Mouse (Mus musculus) CH12.LX (cell line): ENCODE data around the gene Fgfr2. TPM values are rescaled to one million over a fixed set of nuclear protein-coding genes. Genes with fewer than 3 reads are reported as not detected.

Experiments used
- DNase-seq: peaks from one replicate; pipeline ENCODE4 v3.0.0-alpha.2; 2013; ENCODE audit errors: extremely low read depth
- H3K27ac ChIP-seq: 2 replicates; pipeline ENCODE4 v1.5.1; 2012; ENCODE audit warnings: low read depth, mild to moderate bottlenecking, control low read depth, moderate library complexity; ENCODE audit not compliant: insufficient read depth
- H3K27me3 ChIP-seq: replicated peaks from 2 replicates; pipeline ENCODE3; 2012; ENCODE audit warnings: inconsistent platforms
- H3K36me3 ChIP-seq, 2 experiments: replicated peaks in 1 of 2; 2 replicates each; pipeline versions ENCODE3 to v1.6.1; 2012; ENCODE audit warnings: inconsistent platforms in 1 of 2, low read length in 1 of 2, mild to moderate bottlenecking in 1 of 2, mixed read lengths in 1 of 2, moderate library complexity in 1 of 2; ENCODE audit not compliant: control insufficient read depth in 1 of 2, insufficient read depth in 1 of 2
- H3K4me1 ChIP-seq, 2 experiments: 2 replicates each; pipeline ENCODE4 v1.6.1; 2012; ENCODE audit warnings: inconsistent platforms in 1 of 2, moderate library complexity in 1 of 2; ENCODE audit not compliant: insufficient read depth in 2 of 2, control insufficient read depth in 1 of 2
- H3K4me2 ChIP-seq: 2 replicates; pipeline ENCODE4 v1.6.1; 2012; ENCODE audit warnings: low read depth, mild to moderate bottlenecking, control low read depth; ENCODE audit not compliant: poor library complexity, insufficient read depth, severe bottlenecking
- H3K4me3 ChIP-seq, 3 experiments: fragments of 150-350 bp in 1 of 3; sonication (generic) in 1 of 3; replicated peaks in 1 of 3; 2 replicates each; pipeline versions ENCODE3 to v1.5.1; 2011 to 2012; ENCODE audit warnings: low read depth in 2 of 3, low read length in 2 of 3, mild to moderate bottlenecking in 2 of 3, moderate library complexity in 2 of 3, control low read depth in 1 of 3, improper control_type of control experiment in 1 of 3, inconsistent platforms in 1 of 3, mixed read lengths in 1 of 3; ENCODE audit not compliant: poor library complexity in 1 of 3
- H3K79me2 ChIP-seq: replicated peaks from 2 replicates; pipeline ENCODE4 v1.6.1; 2012; ENCODE audit warnings: mild to moderate bottlenecking, moderate library complexity; ENCODE audit not compliant: control insufficient read depth, poor library complexity, insufficient read depth, severe bottlenecking; ENCODE audit errors: extremely low read depth
- H3K9ac ChIP-seq: 2 replicates; pipeline ENCODE4 v1.6.1; 2012; ENCODE audit warnings: low read depth, mild to moderate bottlenecking, control low read depth, moderate library complexity; ENCODE audit not compliant: insufficient read depth
- H3K9me3 ChIP-seq: replicated peaks from 2 replicates; pipeline ENCODE3; 2012; ENCODE audit warnings: low read length, inconsistent platforms, mixed read lengths
- BHLHE40 ChIP-seq: IDR thresholded peaks from 2 replicates; pipeline ENCODE4 v1.6.1; 2011; ENCODE audit warnings: mild to moderate bottlenecking, low read depth, low read length, improper control_type of control experiment
- CHD1 ChIP-seq: IDR thresholded peaks from 2 replicates; pipeline ENCODE4 v1.6.1; 2012; ENCODE audit warnings: low read depth, low read length, improper control_type of control experiment, inconsistent platforms
- CHD2 ChIP-seq: IDR thresholded peaks from 2 replicates; pipeline ENCODE4 v1.6.1; 2011; ENCODE audit warnings: low read length, improper control_type of control experiment
- E2F4 ChIP-seq: IDR thresholded peaks from 2 replicates; pipeline ENCODE4 v1.6.1; 2011; ENCODE audit warnings: low read depth, low read length, improper control_type of control experiment; ENCODE audit not compliant: insufficient replicate concordance
- EP300 ChIP-seq: IDR thresholded peaks from 2 replicates; pipeline ENCODE4 v1.6.1; 2011; ENCODE audit warnings: low read length, improper control_type of control experiment
- ETS1 ChIP-seq: conservative IDR thresholded peaks from 2 replicates; pipeline ENCODE4 v1.6.1; 2012; ENCODE audit warnings: low read depth, mild to moderate bottlenecking, inconsistent platforms, low read length, improper control_type of control experiment, moderate library complexity
- GABPA ChIP-seq: IDR thresholded peaks from 2 replicates; pipeline ENCODE4 v1.6.1; 2012; ENCODE audit warnings: low read depth, low read length, improper control_type of control experiment, inconsistent platforms; ENCODE audit not compliant: insufficient replicate concordance
- HCFC1 ChIP-seq: IDR thresholded peaks from 2 replicates; pipeline ENCODE4 v1.6.1; 2012; ENCODE audit warnings: low read depth, mild to moderate bottlenecking, inconsistent platforms, low read length, improper control_type of control experiment
- IRF4 ChIP-seq: IDR thresholded peaks from 2 replicates; pipeline ENCODE4 v1.6.1; 2014; ENCODE audit warnings: low read depth, mild to moderate bottlenecking, inconsistent platforms, low read length, improper control_type of control experiment
- JUN ChIP-seq: IDR thresholded peaks from 2 replicates; pipeline ENCODE4 v1.6.1; 2011; ENCODE audit warnings: low read depth, mild to moderate bottlenecking, low read length, improper control_type of control experiment, moderate library complexity; ENCODE audit not compliant: insufficient read depth
- JUND ChIP-seq: conservative IDR thresholded peaks from 2 replicates; pipeline ENCODE4 v1.6.1; 2011; ENCODE audit warnings: low read depth, low read length, improper control_type of control experiment
- KAT2A ChIP-seq: IDR thresholded peaks from 2 replicates; pipeline ENCODE4 v1.6.1; 2012; ENCODE audit warnings: low read length, improper control_type of control experiment, inconsistent platforms; ENCODE audit not compliant: insufficient replicate concordance
- MAFK ChIP-seq: IDR thresholded peaks from 2 replicates; pipeline ENCODE4 v1.6.1; 2011; ENCODE audit warnings: low read length, improper control_type of control experiment; ENCODE audit not compliant: insufficient replicate concordance
- MAZ ChIP-seq: IDR thresholded peaks from 2 replicates; pipeline ENCODE4 v1.6.1; 2012; ENCODE audit warnings: low read depth, mild to moderate bottlenecking, inconsistent platforms, low read length, improper control_type of control experiment, moderate library complexity
- MEF2A ChIP-seq: IDR thresholded peaks from 2 replicates; pipeline ENCODE4 v1.6.1; 2014; ENCODE audit warnings: low read depth, mild to moderate bottlenecking, inconsistent platforms, low read length, improper control_type of control experiment, borderline replicate concordance
- MYC ChIP-seq: IDR thresholded peaks from 2 replicates; pipeline ENCODE4 v1.6.1; 2011; ENCODE audit warnings: low read depth, mild to moderate bottlenecking, improper control_type of control experiment, low read length
- NRF1 ChIP-seq: IDR thresholded peaks from 2 replicates; pipeline ENCODE4 v1.6.1; 2014; ENCODE audit warnings: low read depth, mild to moderate bottlenecking, inconsistent platforms, low read length, improper control_type of control experiment, moderate library complexity
- RAD21 ChIP-seq: IDR thresholded peaks from 2 replicates; pipeline ENCODE4 v1.6.1; 2011; ENCODE audit warnings: low read depth, mild to moderate bottlenecking, low read length, improper control_type of control experiment, moderate library complexity
- SIN3A ChIP-seq: IDR thresholded peaks from 2 replicates; pipeline ENCODE4 v1.6.1; 2012; ENCODE audit warnings: low read length, improper control_type of control experiment, inconsistent platforms
- TBP ChIP-seq: conservative IDR thresholded peaks from 2 replicates; pipeline ENCODE4 v1.6.1; 2011; ENCODE audit warnings: low read depth, low read length, improper control_type of control experiment
- TCF12 ChIP-seq: IDR thresholded peaks from 2 replicates; pipeline ENCODE4 v1.6.1; 2014; ENCODE audit warnings: low read depth, mild to moderate bottlenecking, inconsistent platforms, low read length, improper control_type of control experiment
- USF1 ChIP-seq: IDR thresholded peaks from 2 replicates; pipeline ENCODE4 v1.6.1; 2014; ENCODE audit warnings: low read depth, mild to moderate bottlenecking, inconsistent platforms, low read length, improper control_type of control experiment
- ZC3H11A ChIP-seq: IDR thresholded peaks from 2 replicates; pipeline ENCODE4 v1.6.1; 2012; ENCODE audit warnings: low read depth, mild to moderate bottlenecking, inconsistent platforms, low read length, improper control_type of control experiment
- ZKSCAN1 ChIP-seq: IDR thresholded peaks from 2 replicates; pipeline ENCODE4 v1.6.1; 2012; ENCODE audit warnings: low read depth, inconsistent platforms, low read length, improper control_type of control experiment, borderline replicate concordance
- ZNF384 ChIP-seq: IDR thresholded peaks from 2 replicates; pipeline ENCODE4 v1.6.1; 2012; ENCODE audit warnings: low read depth, low read length, improper control_type of control experiment, inconsistent platforms
- dilution Hi-C: fragments of 300-500 bp; cut with MboI; formaldehyde crosslinking; loops from 2 replicates; pipeline ENCODE4 v1.14.3; 2020; ENCODE audit warnings: low sequenced_read_pairs; ENCODE audit not compliant: extremely low pct_unique_long_range_greater_than_20kb, extremely low pct_ligation_motif_present
- in situ Hi-C: fragments of 300-500 bp; cut with MboI; formaldehyde crosslinking; loops from 3 replicates; pipeline ENCODE4 v1.14.3; 2019; ENCODE audit warnings: low sequenced_read_pairs, low pct_ligation_motif_present, low pct_unique_long_range_greater_than_20kb, mixed read lengths
- polyA plus RNA-seq: library from polyadenylated mRNA; unstranded; fragments of >175 nt; gene quantifications from 2 replicates; pipeline ENCODE4 v1.2.1, GENCODE M21; 2012; ENCODE audit warnings: low read depth; ENCODE audit not compliant: insufficient read length
- total RNA-seq, 2 experiments: library from RNA; depleted of rRNA; stranded (reverse); fragments of 300-350 nt in 1 of 2; fragments of >200 nt in 1 of 2; gene quantifications; 2 replicates each; pipeline ENCODE4 v1.2.3; 2012 to 2014

The Fgfr2 gene
- total and polyA plus RNA-seq, 3 experiments, result not detected

DNA sequence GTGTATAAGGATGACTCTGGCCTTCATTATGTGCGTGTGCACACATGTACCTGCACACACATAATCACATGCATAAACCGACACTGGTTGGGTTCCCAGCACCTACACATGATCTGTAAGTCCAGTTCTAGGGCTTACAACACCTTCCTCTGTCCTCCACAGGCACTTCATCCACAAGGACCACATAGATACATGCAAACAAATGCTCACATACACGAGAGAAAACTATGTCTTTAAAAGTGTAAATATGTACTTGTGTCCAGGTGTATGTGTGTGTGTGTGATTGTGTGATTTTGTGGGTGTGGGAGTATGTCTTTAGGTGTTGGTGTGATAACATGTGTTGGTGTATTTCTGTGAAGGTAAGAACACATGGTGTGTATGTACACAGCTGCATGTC lies 765.3 kb downstream of the Fgfr2 start:
- TF ChIP-seq KAT2A (no peak), MAFK (no peak), RAD21 (no peak), TBP (no peak), MYC (no peak), ETS1 (no peak), ZC3H11A (no peak), JUND (no peak), BHLHE40 (no peak), NRF1 (no peak), ZKSCAN1 (no peak), TCF12 (no peak), IRF4 (no peak), USF1 (no peak), SIN3A (no peak)
- peaks cover 17% of the 10 kb centered on the region for H3K9me3 ChIP-seq
- no peak for DNase-seq
- H3K27me3 ChIP-seq, result peaks cover 67% of the 10 kb centered on the region
- no peak overlapping the region for H3K4me2 ChIP-seq
- in situ Hi-C loops, result no loop called here
- H3K27ac ChIP-seq, result no peak overlapping the region
- no peaks in the 10 kb centered on the region for H3K79me2 ChIP-seq
- no peaks in the 10 kb centered on the region for H3K36me3 ChIP-seq
- H3K4me3 ChIP-seq, result no peak overlapping the region
- no peaks in the 10 kb centered on the region; a peak in 1 of 4 replicates for H3K4me1 ChIP-seq
- dilution Hi-C loops, result no loop called here
- H3K9ac ChIP-seq, result no peak overlapping the region

DNA sequence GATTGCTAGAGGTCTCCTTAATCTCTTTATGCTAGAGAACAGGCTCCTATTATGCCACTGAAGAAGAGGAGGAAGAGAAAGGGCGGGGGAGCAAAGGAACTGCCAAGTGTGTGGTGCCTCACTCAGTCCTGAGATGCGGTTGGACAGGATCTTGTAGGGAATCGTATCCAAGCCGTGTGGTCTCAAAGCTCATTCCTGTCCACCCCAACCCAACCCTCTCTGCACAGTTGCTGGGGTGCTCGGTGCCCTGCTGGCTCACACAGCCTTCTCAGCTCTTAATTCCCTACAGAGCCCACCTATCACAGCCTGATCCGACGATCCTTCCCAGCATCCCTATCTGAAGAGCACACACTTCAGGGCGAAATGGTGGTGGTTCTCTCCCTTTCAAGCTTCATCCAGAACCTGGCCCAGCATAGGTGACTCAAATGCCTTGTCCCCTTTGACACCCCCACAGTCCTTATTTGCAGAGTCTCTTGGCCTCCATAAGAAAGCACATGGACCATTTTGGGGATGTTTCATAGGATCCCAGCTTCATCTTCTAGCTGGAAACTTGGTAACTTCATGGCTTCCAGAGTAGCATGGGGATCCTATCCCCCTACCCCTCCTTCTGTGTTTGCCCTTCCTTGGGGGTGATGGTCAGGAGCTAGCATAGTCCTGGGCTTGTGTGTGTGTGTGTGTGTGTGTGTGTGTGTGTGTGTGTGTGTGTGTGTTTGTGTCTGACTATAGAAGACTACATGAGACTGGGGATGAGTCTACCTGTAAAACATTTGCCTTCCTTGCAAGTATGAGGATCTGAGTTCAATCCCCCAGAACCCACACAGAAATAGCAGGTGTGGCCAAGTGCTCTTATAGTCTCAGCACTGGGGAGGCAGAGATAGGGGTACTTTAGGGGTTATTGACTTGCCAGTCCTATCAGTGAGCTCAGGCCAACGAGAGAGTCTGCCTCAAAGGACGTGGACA lies 766.0 kb downstream of the Fgfr2 start:
- TF ChIP-seq JUN (no peak), USF1 (no peak), ZNF384 (no peak), GABPA (no peak), CHD1 (no peak), CHD2 (no peak), NRF1 (no peak), EP300 (no peak), MYC (no peak), SIN3A (no peak), TCF12 (no peak), MAZ (no peak), E2F4 (no peak), HCFC1 (no peak), ZKSCAN1 (no peak), MAFK (no peak), MEF2A (no peak), TBP (no peak)
- TF ChIP-seq, all 38 proteins: peak for 0
- no peak for DNase-seq
- Histone ChIP-seq H3K9me3 (peaks cover 17% of the 10 kb centered on the region), H3K27me3 (peaks cover 69% of the 10 kb centered on the region), H3K36me3 (no peaks in the 10 kb centered on the region), H3K79me2 (no peaks in the 10 kb centered on the region), H3K4me2 (no peak overlapping the region), H3K4me3 (no peak overlapping the region), H3K9ac (no peak overlapping the region), H3K27ac (no peak overlapping the region), H3K4me1 (no peaks in the 10 kb centered on the region; a peak in 1 of 4 replicates)
- in situ Hi-C loops, result no loop called here
- dilution Hi-C loops, result no loop called here
